Mouse (Mus musculus) ES-E14 (cell line): ENCODE measurements at regions not wholly inside any gene's neighbourhood (a gene's known extent, or its start where the extent isn't known, plus 50 kb on each side); places are given as distances from the start of the nearest gene placed in this dataset.

Experiments used
- DNase-seq: peaks from one replicate; pipeline ENCODE4 v3.0.0-alpha.2; 2013; ENCODE audit warnings: low read depth, low spot score
- H3K27ac ChIP-seq: 2 replicates; pipeline ENCODE4 v1.5.1; 2012; ENCODE audit warnings: low read depth, mild to moderate bottlenecking, low read length, moderate library complexity, mixed read lengths; ENCODE audit not compliant: poor library complexity, insufficient read depth, severe bottlenecking
- H3K36me3 ChIP-seq: 2 replicates; pipeline ENCODE4 v1.6.1; 2012; ENCODE audit warnings: mild to moderate bottlenecking, low read length, moderate library complexity, mixed read lengths; ENCODE audit not compliant: control insufficient read depth, poor library complexity, insufficient read depth, severe bottlenecking
- H3K4me1 ChIP-seq, 2 experiments: fragments of 150-350 bp in 1 of 2; sonication (generic) in 1 of 2; 2 replicates each; pipeline ENCODE4 v1.6.1; 2012; ENCODE audit warnings: low read length in 2 of 2, mild to moderate bottlenecking in 1 of 2, mixed read lengths in 1 of 2; ENCODE audit not compliant: control insufficient read depth in 2 of 2, insufficient read depth in 2 of 2, poor library complexity in 1 of 2
- H3K4me3 ChIP-seq, 2 experiments: fragments of 150-350 bp in 1 of 2; sonication (generic) in 1 of 2; 2 replicates each; pipeline ENCODE4 v1.5.1; 2012; ENCODE audit warnings: low read length in 2 of 2, low read depth in 1 of 2, mild to moderate bottlenecking in 1 of 2, mixed read lengths in 1 of 2; ENCODE audit not compliant: insufficient read depth in 1 of 2, poor library complexity in 1 of 2, severe bottlenecking in 1 of 2
- H3K9ac ChIP-seq: 2 replicates; pipeline ENCODE4 v1.6.1; 2012; ENCODE audit warnings: low read depth, mild to moderate bottlenecking, low read length, mixed read lengths; ENCODE audit not compliant: poor library complexity, insufficient read depth, severe bottlenecking
- H3K9me3 ChIP-seq: fragments of 150-350 bp; sonication (generic); 2 replicates; pipeline ENCODE4 v1.6.1; 2012; ENCODE audit warnings: low read depth, mild to moderate bottlenecking, low read length; ENCODE audit not compliant: control insufficient read depth, insufficient read depth
- CHD2 ChIP-seq: IDR thresholded peaks from 2 replicates; pipeline ENCODE4 v1.6.1; 2014; ENCODE audit warnings: mild to moderate bottlenecking, low read depth, low read length, inconsistent platforms
- HCFC1 ChIP-seq: IDR thresholded peaks from 2 replicates; pipeline ENCODE4 v1.6.1; 2012; ENCODE audit warnings: low read length, inconsistent platforms, borderline replicate concordance; ENCODE audit not compliant: insufficient read depth
- MAFK ChIP-seq: IDR thresholded peaks from 2 replicates; pipeline ENCODE4 v1.6.1; 2014; ENCODE audit warnings: mild to moderate bottlenecking, low read depth, low read length, inconsistent platforms; ENCODE audit not compliant: insufficient read depth
- ZC3H11A ChIP-seq: IDR thresholded peaks from 2 replicates; pipeline ENCODE4 v1.6.1; 2012; ENCODE audit warnings: low read depth, mild to moderate bottlenecking, inconsistent platforms, low read length, borderline replicate concordance
- ZNF384 ChIP-seq: IDR thresholded peaks from 2 replicates; pipeline ENCODE4 v1.6.1; 2012; ENCODE audit warnings: low read depth, low read length, inconsistent platforms
- in situ Hi-C, 2 experiments: fragments of 600-800 bp; cut with MboI; formaldehyde crosslinking; loops; one replicate each; pipeline ENCODE4 v1.15.1; 2025; ENCODE audit warnings: low sequenced_read_pairs in 2 of 2, inconsistent platforms in 1 of 2; ENCODE audit not compliant: unreplicated experiment in 2 of 2

DNA sequence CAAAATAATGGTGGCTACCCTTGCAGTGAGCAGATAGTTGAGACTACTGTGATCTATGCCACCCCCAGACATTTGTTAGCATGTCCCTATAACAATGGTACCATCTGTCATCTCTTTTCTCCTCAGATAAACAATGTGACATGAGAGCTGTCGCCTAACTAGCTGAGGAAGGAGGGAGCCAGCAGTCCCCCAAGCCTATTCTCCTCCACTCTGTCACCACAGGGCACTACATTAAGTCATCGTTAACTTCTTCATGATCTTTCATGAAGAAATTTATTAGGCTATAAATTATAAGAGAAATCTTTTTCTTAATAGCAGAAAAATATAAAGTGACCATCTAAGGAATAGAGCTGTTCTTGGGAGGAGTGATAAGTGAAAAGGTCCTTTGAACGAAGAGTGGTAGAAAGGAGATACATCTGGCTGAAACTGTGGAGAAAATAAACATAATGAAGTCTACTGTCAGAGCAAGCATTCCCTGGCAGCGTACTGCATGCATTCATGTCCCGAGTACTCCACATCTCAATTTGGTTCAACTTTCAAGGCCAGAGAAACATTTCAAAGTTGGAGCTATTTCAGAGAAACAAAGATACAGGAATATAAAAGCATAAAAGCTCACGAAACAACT, 192.0 kb upstream of the Dio2 start:
- no peak for DNase-seq
- Histone ChIP-seq H3K9me3 (no peaks in the 10 kb centered on the region), H3K4me1 (no peaks in the 10 kb centered on the region), H3K9ac (no peak overlapping the region), H3K36me3 (no peaks in the 10 kb centered on the region), H3K4me3 (no peak overlapping the region), H3K27ac (no peak overlapping the region)
- TF ChIP-seq ZNF384, result no peak
- no peak for TF ChIP-seq HCFC1
- TF ChIP-seq MAFK, result no peak
- TF ChIP-seq ZC3H11A, result no peak
- no peak for TF ChIP-seq CHD2
- in situ Hi-C loops, result no loop called here

GRCm38 (mm10) chr12:90923603-90924002, 185.4 kb upstream of the Dio2 start:
- no peak overlapping the region for H3K9ac ChIP-seq
- TF ChIP-seq MAFK (no peak), ZNF384 (no peak), HCFC1 (no peak), CHD2 (no peak), ZC3H11A (no peak)
- no peak overlapping the region for H3K4me3 ChIP-seq
- no peaks in the 10 kb centered on the region for H3K4me1 ChIP-seq
- H3K36me3 ChIP-seq, result no peaks in the 10 kb centered on the region
- H3K9me3 ChIP-seq, result no peaks in the 10 kb centered on the region
- DNase-seq, result no peak
- in situ Hi-C loops, result no loop called here
- H3K27ac ChIP-seq, result no peak overlapping the region

- Histone ChIP-seq H3K9me3 (no peaks in the 10 kb centered on the region), H3K4me3 (no peak overlapping the region), H3K4me1 (no peaks in the 10 kb centered on the region), H3K27ac (no peak overlapping the region), H3K36me3 (no peaks in the 10 kb centered on the region), H3K9ac (no peak overlapping the region)
- DNase-seq, result no peak
- in situ Hi-C loops, result no loop called here
- TF ChIP-seq ZC3H11A (no peak), MAFK (no peak), HCFC1 (no peak), ZNF384 (no peak), CHD2 (no peak)
Observed at GRCm38 (mm10) chr12:90923148-90923547, 184.9 kb upstream of the Dio2 start.

DNA sequence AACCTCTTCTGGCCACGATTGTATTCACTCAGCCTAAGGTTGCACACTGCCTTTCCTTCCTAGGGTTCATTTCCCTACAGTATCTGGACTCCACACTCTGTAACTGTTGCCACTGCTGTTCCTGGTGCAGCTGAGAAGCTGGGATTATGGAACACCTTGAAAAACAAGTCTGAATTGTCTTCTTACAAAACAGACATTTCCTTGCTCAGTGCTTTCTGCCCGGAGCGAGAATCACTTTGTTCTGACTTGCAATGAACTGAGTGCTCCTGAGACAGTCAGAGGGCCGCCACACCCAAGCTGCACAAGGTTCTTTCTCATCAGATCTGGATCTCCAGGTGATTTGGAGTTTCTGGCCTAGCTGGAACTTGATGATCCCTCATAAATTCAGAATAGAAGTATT, 183.0 kb upstream of the Dio2 start:
- Histone ChIP-seq H3K9me3 (no peaks in the 10 kb centered on the region), H3K36me3 (no peaks in the 10 kb centered on the region), H3K27ac (no peak overlapping the region), H3K4me3 (no peak overlapping the region), H3K9ac (no peak overlapping the region), H3K4me1 (no peaks in the 10 kb centered on the region)
- DNase-seq, result no peak
- in situ Hi-C loops, result no loop called here
- TF ChIP-seq HCFC1 (no peak), ZC3H11A (no peak), MAFK (no peak), CHD2 (no peak), ZNF384 (no peak)
